Comparison of ENCODE assay signal across 7 mouse cellular contexts in the genomic region with DNA sequence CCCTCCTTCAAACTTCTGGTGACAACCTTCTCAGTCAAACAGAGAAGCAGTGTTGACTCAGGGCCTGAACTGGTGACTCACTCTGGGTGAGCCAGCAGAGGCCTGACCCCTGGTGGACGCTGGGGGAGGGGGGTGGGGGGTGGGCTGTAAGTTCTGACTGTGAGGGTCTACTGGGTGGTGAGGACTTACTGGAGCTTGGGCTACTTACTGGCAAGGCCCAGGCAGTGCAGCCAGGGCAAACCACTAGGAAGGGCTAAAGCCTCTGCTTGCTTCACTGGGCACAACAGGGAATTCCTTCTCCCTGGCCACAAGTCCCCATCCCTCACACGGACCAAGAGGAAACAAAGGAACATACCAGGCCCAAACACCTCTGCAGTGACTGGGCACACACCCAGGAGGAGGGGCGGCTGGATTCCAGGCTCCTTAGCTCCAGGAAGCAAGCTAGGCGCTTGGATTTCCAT. TPM values are rescaled to one million over a fixed set of nuclear protein-coding genes. Genes with fewer than 3 reads are reported as not detected.
DNase-seq lines count a peak whose midpoint lies in the region; ATAC-seq and TF ChIP-seq lines count a peak whose summit lies in the region.

No protein-coding gene starts in this region.

- H3K27me3 ChIP-seq in G1E (ENCODE audit: insufficient read depth, low read length): no peaks in the 10 kb centered on the region
- no peaks in the 10 kb centered on the region for H3K27me3 ChIP-seq in heart, embryonic 10.5 days (ENCODE audit: insufficient read depth, poor library complexity, severe bottlenecking)
- no peaks in the 10 kb centered on the region for H3K27me3 ChIP-seq in kidney, embryonic 15.5 days

- DNase-seq in G1E (ENCODE audit: low spot score): peak; percentile 43
- DNase-seq in adrenal gland, postnatal 10 days: peak; percentile 65
- no peak for DNase-seq in heart, embryonic 10.5 days (ENCODE audit: low spot score)
- DNase-seq in lung, postnatal 25 days (ENCODE audit: low spot score): peak; percentile 35
- DNase-seq in spleen, postnatal 36 days (ENCODE audit: low spot score in 2 of 2): no peak
- no peak for DNase-seq in layer of hippocampus, adult 8-10 months (ENCODE audit: low spot score in 2 of 2)

- peaks cover 43% of the 10 kb centered on the region for H3K36me3 ChIP-seq in G1E (replicated peaks)
- peaks cover 25% of the 10 kb centered on the region for H3K36me3 ChIP-seq in heart, embryonic 10.5 days
- H3K36me3 ChIP-seq in kidney, embryonic 15.5 days: peaks cover 28% of the 10 kb centered on the region

- peak overlapping the region; percentile 92 for H3K27ac ChIP-seq in heart, embryonic 10.5 days
- peak overlapping the region; percentile 91 for H3K27ac ChIP-seq in kidney, embryonic 15.5 days

- peak overlapping the region; percentile 98 for H3K9ac ChIP-seq in kidney, embryonic 15.5 days

- H3K4me1 ChIP-seq in G1E (ENCODE audit: insufficient read depth, low read depth, low read length): peaks cover 30% of the 10 kb centered on the region
- H3K4me1 ChIP-seq in heart, embryonic 10.5 days: peaks cover 37% of the 10 kb centered on the region
- peaks cover 28% of the 10 kb centered on the region for H3K4me1 ChIP-seq in kidney, embryonic 15.5 days

- H3K4me2 ChIP-seq in kidney, embryonic 15.5 days: peak overlapping the region; percentile 82

- peak overlapping the region; percentile 82; the same call in 1 of the 2 replicates for H3K4me3 ChIP-seq in G1E (ENCODE audit: low read depth, low read length)
- peak overlapping the region; percentile 88 for H3K4me3 ChIP-seq in heart, embryonic 10.5 days
- peak overlapping the region; percentile 97 for H3K4me3 ChIP-seq in kidney, embryonic 15.5 days (replicated peaks)

- no peaks in the 10 kb centered on the region for H3K9me3 ChIP-seq in G1E (replicated peaks)
- no peaks in the 10 kb centered on the region for H3K9me3 ChIP-seq in heart, embryonic 10.5 days
- H3K9me3 ChIP-seq in kidney, embryonic 15.5 days (replicated peaks): no peaks in the 10 kb centered on the region

- no peak for TF ChIP-seq CTCF in G1E (IDR thresholded peaks at IDR 0.05; ENCODE audit: low read depth, low read length)

- WGBS in heart, embryonic 10.5 days: 19% methylated on average over 4 of the region's 4 CpGs
- WGBS in kidney, embryonic 15.5 days: 25% methylated on average over 4 of the region's 4 CpGs

- ATAC-seq in G1E (ENCODE audit: extremely low read depth, insufficient number of reproducible peaks, low FRiP score, poor library complexity, severe bottlenecking): no peak; the same call in 1 of the 2 replicates
- ATAC-seq in kidney, embryonic 15.5 days (replicated peaks; ENCODE audit: low FRiP score): peak; percentile 41; the same call in 1 of the 2 replicates

RNA-seq across cellular contexts. Expression of gene Cttn, which starts 1.6 kb away (rescaled TPM):
- 14.3 and 23.8 TPM in 2 replicates for total RNA-seq in G1E (2014; fragmentation: Nextera tagmentation)
- 31.8 and 34.1 TPM in 2 replicates for total RNA-seq in G1E (2017)
- 107 and 119 TPM in 2 replicates for polyA plus RNA-seq in G1E (2012)
- 100 to 1,000 TPM; 105 to 109 TPM for total RNA-seq in adrenal gland, postnatal 10 days (2021)
- 168 and 174 TPM in 2 replicates for polyA plus RNA-seq in heart, embryonic 10.5 days (2016; fragmentation: Nextera tagmentation; extraction: Ambion mirVana)
- polyA plus RNA-seq in kidney, embryonic 15.5 days (2015; fragmentation: Nextera tagmentation; extraction: Ambion mirVana): 167 and 180 TPM in 2 replicates
- total RNA-seq in layer of hippocampus, adult 8-10 months (2022): 100 to 1,000 TPM; 151 to 178 (median 164) TPM

Comparison
In these comparisons a context has a peak if more than half of its experiments do, and no peak if none do; other contexts are left out.
1. DNase-seq: peak in G1E (single experiment), adrenal gland, postnatal 10 days (single experiment) and lung, postnatal 25 days (single experiment); none in heart, embryonic 10.5 days (single experiment), spleen, postnatal 36 days (0 of 2) and layer of hippocampus, adult 8-10 months (0 of 2).
2. Peak in every context shown above with its lines, with median percentiles within 50 percentile points of each other: H3K4me3 ChIP-seq.